Mouse (Mus musculus) embryonic facial prominence, embryonic 10.5 days (tissue): ENCODE data around the gene Inpp4b. TPM values are rescaled to one million over a fixed set of nuclear protein-coding genes. Genes with fewer than 3 reads are reported as not detected.

Source experiments
- DNase-seq: peaks from one replicate; pipeline ENCODE4 v3.0.0-alpha.2; 2017; ENCODE audit warnings: low spot score
- H3K27ac ChIP-seq: fragments of 300-500 bp; sonication (generic); replicated peaks from 2 replicates; pipeline ENCODE4 v1.5.1; 2016; ENCODE audit warnings: mild to moderate bottlenecking
- H3K27me3 ChIP-seq: fragments of 300-500 bp; sonication (generic); replicated peaks from 2 replicates; pipeline ENCODE4 v1.6.1; 2016; ENCODE audit warnings: low read depth, mild to moderate bottlenecking; ENCODE audit not compliant: poor library complexity, severe bottlenecking
- H3K36me3 ChIP-seq: fragments of 300-500 bp; sonication (generic); replicated peaks from 2 replicates; pipeline ENCODE4 v1.6.1; 2016; ENCODE audit warnings: mild to moderate bottlenecking, moderate library complexity
- H3K4me1 ChIP-seq: fragments of 300-500 bp; sonication (generic); 2 replicates; pipeline ENCODE4 v1.6.1; 2016
- H3K4me3 ChIP-seq: fragments of 300-500 bp; sonication (generic); 2 replicates; pipeline ENCODE4 v1.5.1; 2016; ENCODE audit warnings: mild to moderate bottlenecking, moderate library complexity
- H3K9me3 ChIP-seq: fragments of 300-500 bp; sonication (generic); 2 replicates; pipeline ENCODE4 v1.6.1; 2016; ENCODE audit warnings: mild to moderate bottlenecking
- WGBS: fragments of 180-500 bp; shearing (Covaris S2); methylation state at CpG from one replicate; pipeline ENCODE4 v1.1.7; 2016; 5-methylcytosine and 5-hydroxymethylcytosine counted together
- polyA plus RNA-seq: library from polyadenylated mRNA; unstranded; fragments of >200 nt; fragmentation: Nextera tagmentation; extraction: Ambion mirVana; gene quantifications from 2 replicates; pipeline ENCODE4 v1.2.1, GENCODE M21; 2016

The Inpp4b gene
- polyA plus RNA-seq, 1 experiment from 2014 or later: 12.4 TPM

GRCm38 (mm10) chr8:81558550-81558949 is 216.2 kb downstream of the Inpp4b start:
- no peak overlapping the region for H3K27ac ChIP-seq
- H3K36me3 ChIP-seq: no peaks in the 10 kb centered on the region
- H3K27me3 ChIP-seq: no peaks in the 10 kb centered on the region
- 84% methylated on average over 4 of the region's 4 CpGs for WGBS
- DNase-seq: no peak
- H3K4me3 ChIP-seq: no peak overlapping the region
- H3K4me1 ChIP-seq: no peaks in the 10 kb centered on the region
- H3K9me3 ChIP-seq: no peaks in the 10 kb centered on the region

- H3K36me3 ChIP-seq: no peaks in the 10 kb centered on the region
- no peaks in the 10 kb centered on the region for H3K4me1 ChIP-seq
- no peak for DNase-seq
- H3K4me3 ChIP-seq: no peak overlapping the region
- no peaks in the 10 kb centered on the region for H3K9me3 ChIP-seq
- H3K27me3 ChIP-seq: no peaks in the 10 kb centered on the region
- H3K27ac ChIP-seq: no peak overlapping the region
- 70% methylated on average over 1 of the region's 1 CpGs for WGBS
These were observed 220.0 kb downstream of the Inpp4b start for GRCm38 (mm10) chr8:81562405-81562804.

- H3K27ac ChIP-seq: no peak overlapping the region
- no peak for DNase-seq
- no peaks in the 10 kb centered on the region for H3K36me3 ChIP-seq
- no peaks in the 10 kb centered on the region for H3K4me1 ChIP-seq
- H3K4me3 ChIP-seq: no peak overlapping the region
- no peaks in the 10 kb centered on the region for H3K27me3 ChIP-seq
- H3K9me3 ChIP-seq: no peaks in the 10 kb centered on the region
- WGBS: 90% methylated on average over 4 of the region's 4 CpGs
These were observed 223.1 kb downstream of the Inpp4b start for GRCm38 (mm10) chr8:81565484-81565883.

- no peak for DNase-seq
- WGBS: 88% methylated on average over 1 of the region's 1 CpGs
- no peaks in the 10 kb centered on the region for H3K27me3 ChIP-seq
- no peaks in the 10 kb centered on the region for H3K4me1 ChIP-seq
- H3K36me3 ChIP-seq: no peaks in the 10 kb centered on the region
- H3K27ac ChIP-seq: no peak overlapping the region
- H3K4me3 ChIP-seq: no peak overlapping the region
- no peaks in the 10 kb centered on the region for H3K9me3 ChIP-seq
These were observed 230.2 kb downstream of the Inpp4b start for GRCm38 (mm10) chr8:81572319-81573104.

GRCm38 (mm10) chr8:81575268-81575917 is 233.0 kb downstream of the Inpp4b start:
- Histone ChIP-seq H3K27me3 (no peaks in the 10 kb centered on the region), H3K36me3 (no peaks in the 10 kb centered on the region), H3K27ac (no peak overlapping the region), H3K9me3 (no peaks in the 10 kb centered on the region), H3K4me3 (no peak overlapping the region), H3K4me1 (peaks cover 5% of the 10 kb centered on the region; the same call in 1 of the 2 replicates)
- no peak for DNase-seq
- WGBS: 87% methylated on average over 3 of the region's 3 CpGs

- H3K4me1 ChIP-seq: peaks cover 5% of the 10 kb centered on the region; the same call in 1 of the 2 replicates
- no peaks in the 10 kb centered on the region for H3K36me3 ChIP-seq
- no peak overlapping the region for H3K27ac ChIP-seq
- 67% methylated on average over 3 of the region's 3 CpGs for WGBS
- DNase-seq: no peak
- H3K4me3 ChIP-seq: no peak overlapping the region
- no peaks in the 10 kb centered on the region for H3K27me3 ChIP-seq
- no peaks in the 10 kb centered on the region for H3K9me3 ChIP-seq
These were observed 236.6 kb downstream of the Inpp4b start for GRCm38 (mm10) chr8:81578951-81579350.

GRCm38 (mm10) chr8:81581817-81582437 is 239.6 kb downstream of the Inpp4b start:
- Histone ChIP-seq H3K27ac (no peak overlapping the region), H3K4me3 (no peak overlapping the region), H3K4me1 (peaks cover 5% of the 10 kb centered on the region; the same call in 1 of the 2 replicates), H3K27me3 (no peaks in the 10 kb centered on the region), H3K36me3 (no peaks in the 10 kb centered on the region), H3K9me3 (no peaks in the 10 kb centered on the region)
- no peak for DNase-seq
- 80% methylated on average over 2 of the region's 2 CpGs for WGBS

- Histone ChIP-seq H3K27me3 (no peaks in the 10 kb centered on the region), H3K4me1 (peaks cover 5% of the 10 kb centered on the region; the same call in 1 of the 2 replicates), H3K4me3 (no peak overlapping the region), H3K27ac (no peak overlapping the region), H3K36me3 (no peaks in the 10 kb centered on the region), H3K9me3 (no peaks in the 10 kb centered on the region)
- DNase-seq: no peak
- 83% methylated on average over 1 of the region's 1 CpGs for WGBS
These were observed 240.6 kb downstream of the Inpp4b start for GRCm38 (mm10) chr8:81582906-81583305.

- Histone ChIP-seq H3K4me3 (no peak overlapping the region), H3K36me3 (no peaks in the 10 kb centered on the region), H3K27me3 (no peaks in the 10 kb centered on the region), H3K4me1 (no peaks in the 10 kb centered on the region), H3K27ac (no peak overlapping the region), H3K9me3 (no peaks in the 10 kb centered on the region)
- WGBS: 90% methylated on average over 5 of the region's 5 CpGs
- no peak for DNase-seq
These were observed 244.4 kb downstream of the Inpp4b start for GRCm38 (mm10) chr8:81586783-81587182.

GRCm38 (mm10) chr8:81594134-81594714 is 251.9 kb downstream of the Inpp4b start:
- H3K36me3 ChIP-seq: no peaks in the 10 kb centered on the region
- WGBS: 89% methylated on average over 3 of the region's 3 CpGs
- no peak overlapping the region for H3K4me3 ChIP-seq
- H3K27me3 ChIP-seq: no peaks in the 10 kb centered on the region
- no peaks in the 10 kb centered on the region for H3K9me3 ChIP-seq
- no peak for DNase-seq
- no peaks in the 10 kb centered on the region for H3K4me1 ChIP-seq
- H3K27ac ChIP-seq: no peak overlapping the region

GRCm38 (mm10) chr8:81599209-81599608 is 256.9 kb downstream of the Inpp4b start:
- H3K36me3 ChIP-seq: no peaks in the 10 kb centered on the region
- 78% methylated on average over 4 of the region's 4 CpGs for WGBS
- H3K4me1 ChIP-seq: no peaks in the 10 kb centered on the region
- no peak for DNase-seq
- H3K27ac ChIP-seq: no peak overlapping the region
- no peak overlapping the region for H3K4me3 ChIP-seq
- no peaks in the 10 kb centered on the region for H3K9me3 ChIP-seq
- H3K27me3 ChIP-seq: no peaks in the 10 kb centered on the region

GRCm38 (mm10) chr8:81601136-81601535 is 258.8 kb downstream of the Inpp4b start:
- H3K9me3 ChIP-seq: no peaks in the 10 kb centered on the region
- no peak for DNase-seq
- no peak overlapping the region for H3K4me3 ChIP-seq
- no peaks in the 10 kb centered on the region for H3K36me3 ChIP-seq
- H3K27me3 ChIP-seq: no peaks in the 10 kb centered on the region
- no peaks in the 10 kb centered on the region for H3K4me1 ChIP-seq
- no peak overlapping the region for H3K27ac ChIP-seq
